Mouse (Mus musculus) gonadal fat pad, adult 2 months (tissue): ENCODE results near the gene Gm10799. TPM values are rescaled to one million over a fixed set of nuclear protein-coding genes. Genes with fewer than 3 reads are reported as not detected.

ENCODE experiments used
- polyA plus RNA-seq: library from polyadenylated mRNA; depleted of rRNA; stranded (reverse); fragments of >200 nt; gene quantifications from 2 replicates; pipeline ENCODE4 v1.2.3, GENCODE M21; 2012; rRNA removed

Gm10799 gene
- polyA plus RNA-seq, 1 experiment, result not detected

Other genes with a start within 250 kb of the Gm10799 start
- gene Lmo2, start 110.6 kb downstream of the Gm10799 start, polyA plus RNA-seq, result 12.7 and 13.0 TPM in 2 replicates
- gene Fbxo3, start 40.8 kb downstream of the Gm10799 start, polyA plus RNA-seq, result 26.4 and 28.4 TPM in 2 replicates
- gene 4931422A03Rik, start 40.2 kb downstream of the Gm10799 start, polyA plus RNA-seq, result 0.14 TPM in 1 of 2 replicates, not detected in the other
- 0.12 TPM in 1 of 2 replicates, not detected in the other for gene Gm10912, start 2.7 kb downstream of the Gm10799 start, polyA plus RNA-seq
- gene Cd59b, start 1.3 kb upstream of the Gm10799 start, polyA plus RNA-seq, result 7.5 and 12.0 TPM in 2 replicates
- 31.7 and 76.2 TPM in 2 replicates for gene Cd59a, start 27.3 kb upstream of the Gm10799 start, polyA plus RNA-seq
- 0.27 and 0.38 TPM in 2 replicates for gene A930018P22Rik, start 54.2 kb upstream of the Gm10799 start, polyA plus RNA-seq